Mouse (Mus musculus) heart, embryonic 11.5 days (tissue): ENCODE measurements around the gene Ripor2. TPM values are rescaled to one million over a fixed set of nuclear protein-coding genes. Genes with fewer than 3 reads are reported as not detected.

Experiments used
- ATAC-seq: fragments of 200-750 bp; cut with Nextera tagmentation; replicated peaks from 2 replicates; pipeline ENCODE4 v1.8.0; 2017; ENCODE audit warnings: moderate library complexity; ENCODE audit not compliant: insufficient number of reproducible peaks, low FRiP score, low TSS enrichment
- H3K27ac ChIP-seq: fragments of 300-500 bp; sonication (generic); 2 replicates; pipeline ENCODE4 v1.5.1; 2014; ENCODE audit warnings: mild to moderate bottlenecking, low read depth, low read length
- H3K27me3 ChIP-seq: fragments of 300-500 bp; sonication (generic); 2 replicates; pipeline ENCODE4 v1.6.1; 2014; ENCODE audit warnings: mild to moderate bottlenecking, low read length, mixed read lengths; ENCODE audit not compliant: control insufficient read depth, insufficient read depth
- H3K36me3 ChIP-seq: fragments of 300-500 bp; sonication (generic); 2 replicates; pipeline ENCODE4 v1.6.1; 2014; ENCODE audit warnings: mild to moderate bottlenecking, low read length, moderate library complexity, mixed read lengths; ENCODE audit not compliant: control insufficient read depth, insufficient read depth
- H3K4me1 ChIP-seq: fragments of 300-500 bp; sonication (generic); 2 replicates; pipeline ENCODE4 v1.6.1; 2014; ENCODE audit warnings: low read length; ENCODE audit not compliant: control insufficient read depth, insufficient read depth
- H3K4me2 ChIP-seq: fragments of 300-500 bp; sonication (generic); 2 replicates; pipeline ENCODE4 v1.6.1; 2014; ENCODE audit warnings: mild to moderate bottlenecking, moderate library complexity
- H3K4me3 ChIP-seq: fragments of 300-500 bp; sonication (generic); 2 replicates; pipeline ENCODE4 v1.5.1; 2014; ENCODE audit warnings: low read depth, low read length
- H3K9ac ChIP-seq: fragments of 300-500 bp; sonication (generic); 2 replicates; pipeline ENCODE4 v1.6.1; 2014; ENCODE audit warnings: mild to moderate bottlenecking, low read depth, low read length, moderate library complexity
- H3K9me3 ChIP-seq: fragments of 300-500 bp; sonication (generic); replicated peaks from 2 replicates; pipeline ENCODE4 v1.6.1; 2016; ENCODE audit warnings: low read length; ENCODE audit not compliant: control insufficient read depth
- WGBS: fragments of 180-500 bp; shearing (Covaris S2); extraction: QIAGEN DNeasy Blood & Tissue Kit; methylation state at CpG from one replicate; pipeline ENCODE4 v1.1.7; 2014; ENCODE audit not compliant: insufficient replicate concordance; 5-methylcytosine and 5-hydroxymethylcytosine counted together
- polyA plus RNA-seq: library from polyadenylated mRNA; unstranded; fragments of >200 nt; fragmentation: Nextera tagmentation; extraction: Ambion mirVana; gene quantifications from 2 replicates; pipeline ENCODE4 v1.2.1, GENCODE M21; 2014

Ripor2 gene
- polyA plus RNA-seq, 1 experiment from 2014 or later = 6.5 TPM

GRCm38 (mm10) chr13:24649099-24649498 is 67.1 kb downstream of the Ripor2 start:
- Histone ChIP-seq H3K27me3 (no peaks in the 10 kb centered on the region), H3K4me3 (no peak overlapping the region), H3K4me2 (no peak overlapping the region), H3K4me1 (peaks cover 3% of the 10 kb centered on the region), H3K27ac (no peak overlapping the region), H3K36me3 (no peaks in the 10 kb centered on the region), H3K9me3 (no peaks in the 10 kb centered on the region), H3K9ac (no peak overlapping the region)
- no peak for ATAC-seq
- 63% methylated on average over 2 of the region's 2 CpGs for WGBS

DNA sequence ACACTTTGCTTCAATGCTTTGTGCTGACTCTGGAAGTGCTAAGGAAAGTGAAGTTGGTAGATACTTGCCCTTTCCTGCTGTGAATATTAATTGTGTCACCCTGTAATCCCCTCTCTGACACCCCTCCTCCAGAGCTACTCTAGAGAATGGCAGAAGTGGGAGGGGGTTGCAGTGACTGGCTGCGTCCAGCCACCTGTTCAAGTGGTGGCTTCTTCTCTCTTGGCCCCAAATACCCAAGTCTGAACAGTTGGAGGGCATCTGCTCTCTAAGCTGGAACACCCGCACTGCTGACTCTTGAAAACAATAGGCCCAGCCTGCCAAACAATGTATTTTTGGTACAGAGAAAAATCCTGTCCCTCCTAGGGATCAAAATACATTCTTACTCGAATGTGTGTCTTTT is 69.0 kb downstream of the Ripor2 start:
- Histone ChIP-seq H3K4me1 (no peaks in the 10 kb centered on the region), H3K36me3 (no peaks in the 10 kb centered on the region), H3K27ac (no peak overlapping the region), H3K4me2 (no peak overlapping the region), H3K4me3 (no peak overlapping the region), H3K27me3 (no peaks in the 10 kb centered on the region), H3K9ac (no peak overlapping the region), H3K9me3 (no peaks in the 10 kb centered on the region)
- 73% methylated on average over 3 of the region's 3 CpGs for WGBS
- ATAC-seq = no peak

GRCm38 (mm10) chr13:24654919-24655635 is 73.1 kb downstream of the Ripor2 start:
- no peak overlapping the region for H3K27ac ChIP-seq
- H3K4me2 ChIP-seq = no peak overlapping the region
- no peak overlapping the region for H3K4me3 ChIP-seq
- H3K9ac ChIP-seq = no peak overlapping the region
- H3K9me3 ChIP-seq = no peaks in the 10 kb centered on the region
- no peaks in the 10 kb centered on the region for H3K36me3 ChIP-seq
- H3K4me1 ChIP-seq = peaks cover 8% of the 10 kb centered on the region; the same call in 1 of the 2 replicates
- WGBS = 73% methylated on average over 12 of the region's 12 CpGs
- H3K27me3 ChIP-seq = no peaks in the 10 kb centered on the region
- ATAC-seq = no peak

DNA sequence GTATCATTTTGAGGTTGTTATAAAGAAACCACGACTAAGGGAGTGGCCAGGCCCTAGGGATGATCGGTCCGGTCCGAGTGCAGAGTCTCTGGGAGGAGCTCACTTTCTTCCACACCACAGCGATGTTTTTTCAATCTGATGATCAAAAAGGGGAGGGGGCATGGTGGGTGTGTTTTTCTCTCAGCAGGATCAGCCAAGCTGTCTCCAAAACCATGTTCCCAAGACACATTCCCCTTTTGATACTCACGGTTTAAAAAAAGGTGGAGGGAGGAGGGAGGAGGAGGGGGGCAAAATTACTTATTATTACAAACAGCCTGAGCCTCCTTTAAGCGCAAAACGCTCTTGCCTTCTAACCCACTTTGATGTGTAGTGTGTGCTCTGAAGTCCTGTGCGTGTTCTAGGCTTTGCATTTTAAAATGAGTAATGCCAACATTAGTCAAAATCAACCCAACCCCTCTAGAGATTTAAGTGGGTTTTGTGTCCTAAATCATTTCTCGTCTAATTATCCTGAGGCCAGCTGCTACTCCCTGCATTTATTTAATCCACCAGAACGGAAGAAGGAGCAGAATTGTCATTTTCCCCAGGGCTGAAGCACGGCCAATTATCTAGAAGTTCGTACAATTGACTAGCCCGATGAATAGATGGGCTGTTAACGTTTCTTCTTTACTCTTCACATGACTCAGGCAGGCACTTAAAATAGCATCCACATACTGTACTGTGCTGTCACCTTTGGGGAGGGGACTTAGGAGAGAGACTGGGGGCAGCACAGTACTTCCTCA is 74.9 kb downstream of the Ripor2 start:
- ATAC-seq = no peak
- 51% methylated on average over 15 of the region's 15 CpGs for WGBS
- Histone ChIP-seq H3K4me1 (peaks cover 8% of the 10 kb centered on the region; the same call in 1 of the 2 replicates), H3K27me3 (no peaks in the 10 kb centered on the region), H3K4me3 (no peak overlapping the region), H3K9me3 (no peaks in the 10 kb centered on the region), H3K4me2 (no peak overlapping the region), H3K27ac (no peak overlapping the region), H3K36me3 (no peaks in the 10 kb centered on the region), H3K9ac (no peak overlapping the region)

DNA sequence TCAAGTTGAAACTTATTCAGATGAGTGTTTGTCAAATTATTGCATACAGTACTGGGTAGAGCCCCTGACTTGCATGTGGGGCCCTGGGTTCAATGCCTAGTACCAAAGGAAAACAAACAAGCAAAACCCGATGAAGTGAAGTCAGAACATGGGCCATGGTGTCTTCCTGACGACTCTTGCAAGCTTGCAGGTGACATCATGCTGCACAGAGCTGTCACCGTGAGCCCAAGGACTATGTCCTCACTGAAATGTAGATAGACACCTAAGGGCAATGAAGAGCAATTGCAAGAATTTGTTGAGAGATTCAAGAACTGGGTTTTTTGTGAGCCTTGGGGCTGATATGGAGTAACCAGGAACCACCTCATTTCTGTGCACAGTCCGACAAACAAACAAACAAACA is 84.8 kb downstream of the Ripor2 start:
- WGBS = 74% methylated on average over 4 of the region's 4 CpGs
- no peaks in the 10 kb centered on the region for H3K4me1 ChIP-seq

GRCm38 (mm10) chr13:24668556-24668955 is 86.6 kb downstream of the Ripor2 start:
- Histone ChIP-seq H3K27ac (no peak overlapping the region), H3K27me3 (no peaks in the 10 kb centered on the region), H3K9me3 (no peaks in the 10 kb centered on the region), H3K36me3 (no peaks in the 10 kb centered on the region), H3K4me1 (no peaks in the 10 kb centered on the region), H3K4me2 (no peak overlapping the region), H3K9ac (no peak overlapping the region), H3K4me3 (no peak overlapping the region)
- ATAC-seq = no peak
- WGBS = 57% methylated on average over 2 of the region's 2 CpGs

More for the DNA sequence above, 84.8 kb downstream of the Ripor2 start:
- Histone ChIP-seq H3K9ac (no peak overlapping the region), H3K9me3 (no peaks in the 10 kb centered on the region), H3K36me3 (no peaks in the 10 kb centered on the region), H3K4me3 (no peak overlapping the region), H3K27me3 (no peaks in the 10 kb centered on the region), H3K27ac (no peak overlapping the region), H3K4me2 (no peak overlapping the region)
- no peak for ATAC-seq

- no peak overlapping the region for H3K4me3 ChIP-seq
- H3K4me1 ChIP-seq = no peaks in the 10 kb centered on the region
- no peaks in the 10 kb centered on the region for H3K9me3 ChIP-seq
- 78% methylated on average over 2 of the region's 2 CpGs for WGBS
- H3K9ac ChIP-seq = no peak overlapping the region
- H3K27me3 ChIP-seq = no peaks in the 10 kb centered on the region
- no peak for ATAC-seq
- H3K4me2 ChIP-seq = no peak overlapping the region
- H3K36me3 ChIP-seq = no peaks in the 10 kb centered on the region
- no peak overlapping the region for H3K27ac ChIP-seq
Measured at GRCm38 (mm10) chr13:24670676-24671075, 88.7 kb downstream of the Ripor2 start.

DNA sequence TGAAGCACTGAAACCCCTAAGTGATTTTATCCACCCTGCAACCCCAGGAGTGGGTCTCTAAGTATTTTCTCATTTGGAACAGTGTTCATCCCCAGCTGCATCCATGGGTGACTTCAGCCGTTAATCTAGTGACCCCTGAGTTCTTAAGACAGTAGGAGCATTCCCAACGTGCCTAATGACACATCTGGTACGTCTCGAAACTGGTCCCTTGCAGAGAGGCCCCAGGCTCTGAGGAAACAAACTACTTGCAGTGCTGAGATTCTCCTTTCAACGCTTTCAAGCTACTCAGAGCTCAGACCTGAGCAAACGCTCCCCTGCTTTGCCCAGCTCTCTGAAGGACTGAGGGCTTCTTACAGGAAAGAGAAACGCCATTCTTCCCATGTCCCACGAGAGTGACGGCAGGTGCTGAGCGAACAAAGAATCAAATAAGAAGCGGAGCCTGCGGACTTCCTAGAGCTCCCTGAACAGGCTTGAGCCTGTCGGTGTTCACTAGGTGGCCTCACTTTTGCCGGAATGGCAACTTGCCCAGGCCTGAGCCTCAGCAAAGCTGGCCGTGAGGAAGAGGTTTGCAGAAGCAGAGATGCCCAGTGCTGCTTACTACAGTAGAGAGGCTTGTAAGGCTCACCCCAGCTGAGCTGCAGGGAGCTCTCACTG is 97.2 kb downstream of the Ripor2 start:
- no peaks in the 10 kb centered on the region for H3K9me3 ChIP-seq
- no peaks in the 10 kb centered on the region for H3K36me3 ChIP-seq
- no peaks in the 10 kb centered on the region for H3K27me3 ChIP-seq
- H3K4me3 ChIP-seq = no peak overlapping the region
- 43% methylated on average over 15 of the region's 15 CpGs for WGBS
- no peak for ATAC-seq
- H3K27ac ChIP-seq = no peak overlapping the region
- no peak overlapping the region for H3K4me2 ChIP-seq
- H3K9ac ChIP-seq = no peak overlapping the region
- no peaks in the 10 kb centered on the region for H3K4me1 ChIP-seq
